Mouse (Mus musculus) splenic B cell, adult 2 months (primary cell): ENCODE results near the gene Polr3b.

Source experiments
- DNase-seq: peaks from one replicate; pipeline ENCODE4 v3.0.0-alpha.2; 2011; ENCODE audit warnings: low read depth, low spot score
- H3K27me3 ChIP-seq: 2 replicates; pipeline ENCODE4 v1.6.1; 2012; ENCODE audit warnings: mild to moderate bottlenecking, low read length, moderate library complexity, mixed read lengths; ENCODE audit not compliant: control insufficient read depth, poor library complexity, insufficient read depth, severe bottlenecking
- H3K36me3 ChIP-seq: 2 replicates; pipeline ENCODE4 v1.6.1; 2012; ENCODE audit warnings: mild to moderate bottlenecking, low read length, moderate library complexity, mixed read lengths; ENCODE audit not compliant: control insufficient read depth, poor library complexity, insufficient read depth, severe bottlenecking

Polr3b gene

DNA sequence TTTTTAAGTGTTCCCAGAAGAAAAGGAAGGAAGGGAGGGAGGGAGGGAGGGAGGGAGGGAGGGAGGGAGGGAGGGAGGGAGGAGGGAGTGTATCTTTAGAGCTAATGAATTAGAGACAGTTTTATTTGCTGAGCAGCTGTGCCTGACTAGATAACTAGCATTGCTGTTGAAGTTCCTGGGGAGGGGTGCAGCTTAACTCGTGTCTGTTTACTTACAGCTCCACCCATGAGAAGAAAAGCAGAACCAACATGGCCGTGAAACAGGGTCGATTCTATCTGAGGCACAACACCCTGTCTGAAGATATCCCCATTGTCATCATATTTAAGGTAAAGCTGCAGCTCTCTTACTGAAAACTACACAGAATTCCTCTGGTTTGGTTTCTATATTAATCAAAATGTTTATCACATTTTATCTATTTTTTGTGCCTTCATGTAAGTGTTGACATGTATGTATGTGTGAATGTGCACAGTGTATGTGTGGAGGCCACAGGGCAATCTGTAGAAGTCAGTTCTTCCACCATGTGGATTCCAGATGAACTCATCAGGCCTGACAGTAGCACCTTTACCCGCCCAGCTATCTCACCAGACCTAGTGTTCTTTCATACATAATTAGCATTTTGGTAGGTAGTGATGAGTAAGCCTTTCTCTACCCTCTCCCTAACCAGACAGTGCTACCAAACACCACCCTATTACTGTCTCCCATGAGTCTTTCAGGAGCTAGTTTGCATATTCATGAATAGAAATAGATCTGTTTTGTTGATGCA is 17.6 kb downstream of the Polr3b start:
- Histone ChIP-seq H3K36me3 (peaks cover 16% of the 10 kb centered on the region), H3K27me3 (no peaks in the 10 kb centered on the region)
- DNase-seq = no peak

DNA sequence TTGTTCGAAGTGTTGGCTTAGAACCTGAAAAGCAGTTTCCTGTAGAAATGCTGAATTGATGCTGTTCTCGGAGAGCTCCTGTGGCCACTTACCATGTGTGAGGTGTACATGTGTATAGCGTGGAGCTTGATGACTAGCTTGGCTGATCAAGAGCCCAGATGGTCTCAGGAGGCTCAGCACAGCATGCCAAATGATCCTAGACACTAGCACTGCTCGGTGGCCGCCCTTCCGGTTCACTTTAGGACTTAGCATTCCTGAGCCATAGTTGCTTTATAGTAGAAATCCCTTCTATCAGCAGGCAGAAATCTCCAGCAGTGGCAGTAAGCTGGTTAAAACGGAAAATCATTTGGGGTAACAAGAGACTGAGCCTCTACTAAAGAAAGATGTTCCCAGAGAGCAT is 18.8 kb downstream of the Polr3b start:
- peaks cover 13% of the 10 kb centered on the region for H3K36me3 ChIP-seq
- DNase-seq = no peak
- H3K27me3 ChIP-seq = no peaks in the 10 kb centered on the region

DNA sequence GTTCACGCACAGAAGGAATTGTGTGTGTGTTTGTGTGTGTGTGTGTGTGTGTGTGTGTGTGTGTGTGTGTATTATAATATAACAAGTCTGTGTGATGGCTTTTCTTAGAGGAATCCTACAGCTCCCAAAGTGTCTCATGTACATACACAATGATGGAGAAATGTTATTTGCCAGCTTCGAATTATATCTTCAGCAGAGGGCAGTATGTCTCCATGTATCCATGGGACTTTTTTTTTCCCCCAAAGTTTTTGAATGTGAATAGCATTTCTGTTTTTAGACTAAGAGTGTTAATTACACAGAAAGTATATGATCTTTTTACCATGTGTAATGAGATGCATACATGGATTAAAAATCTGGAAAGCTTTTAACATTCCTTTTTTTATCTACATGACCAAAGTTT is 19.5 kb downstream of the Polr3b start:
- Histone ChIP-seq H3K36me3 (peaks cover 12% of the 10 kb centered on the region), H3K27me3 (no peaks in the 10 kb centered on the region)
- no peak for DNase-seq

DNA sequence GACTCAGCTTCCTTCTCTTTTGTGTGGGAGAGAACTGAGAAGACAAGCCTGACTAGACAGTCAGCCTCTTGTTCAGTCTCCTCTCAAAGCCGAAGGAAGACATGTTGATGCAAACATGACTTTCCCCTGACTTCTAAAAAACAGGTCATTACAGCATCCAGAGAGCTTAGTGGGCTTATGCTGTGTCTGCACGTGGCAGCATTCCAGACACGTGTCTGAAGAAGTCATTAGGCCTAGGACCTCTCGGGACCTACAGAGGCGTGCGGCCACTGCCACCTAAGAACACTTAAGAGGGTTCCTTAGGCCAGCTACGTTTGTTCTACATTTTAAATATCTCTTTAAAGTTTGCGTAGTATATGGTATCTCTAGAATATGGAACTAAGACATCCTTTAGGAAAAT is 23.8 kb downstream of the Polr3b start:
- no peaks in the 10 kb centered on the region for H3K27me3 ChIP-seq
- DNase-seq = no peak
- peaks cover 4% of the 10 kb centered on the region; the same call in 1 of the 2 replicates for H3K36me3 ChIP-seq

- peak; percentile 63 for DNase-seq
- Histone ChIP-seq H3K27me3 (no peaks in the 10 kb centered on the region), H3K36me3 (0 out of 2 replicates have a peak, but pooled peaks cover 1% of the 10 kb centered on the region)
Measured at GRCm38 (mm10) chr10:84646506-84647102, 24.5 kb downstream of the Polr3b start.

GRCm38 (mm10) chr10:84647264-84647663 is 25.2 kb downstream of the Polr3b start:
- H3K27me3 ChIP-seq = no peaks in the 10 kb centered on the region
- no peak for DNase-seq
- 0 out of 2 replicates have a peak, but pooled peaks cover 1% of the 10 kb centered on the region for H3K36me3 ChIP-seq

- DNase-seq = no peak
- Histone ChIP-seq H3K27me3 (no peaks in the 10 kb centered on the region), H3K36me3 (no peaks in the 10 kb centered on the region; the same call in 1 of the 2 replicates)
Measured at GRCm38 (mm10) chr10:84648911-84649310, 26.8 kb downstream of the Polr3b start.

- H3K27me3 ChIP-seq = no peaks in the 10 kb centered on the region
- DNase-seq = no peak
- H3K36me3 ChIP-seq = no peaks in the 10 kb centered on the region; the same call in 1 of the 2 replicates
Measured at GRCm38 (mm10) chr10:84654029-84654428, 31.9 kb downstream of the Polr3b start.

DNA sequence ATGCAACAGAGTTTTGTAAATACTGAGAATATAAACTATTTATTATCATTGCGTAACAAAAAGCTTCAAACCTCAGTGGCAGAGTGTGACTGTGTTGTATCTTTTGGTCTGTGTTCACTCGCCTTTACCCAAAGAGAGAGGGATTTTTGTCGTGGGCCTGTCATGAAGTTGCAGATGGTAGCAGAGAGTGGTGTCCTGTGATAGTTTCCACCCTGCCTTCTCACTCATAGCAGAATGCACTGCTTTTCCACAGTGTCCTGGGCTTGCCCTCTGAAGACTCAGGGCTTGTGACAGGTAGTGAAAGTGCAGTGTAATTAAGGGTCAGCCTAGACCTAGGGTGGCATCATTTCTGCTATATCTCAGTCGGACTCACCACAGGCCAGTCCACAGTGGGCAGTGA is 32.6 kb downstream of the Polr3b start:
- no peak for DNase-seq
- H3K27me3 ChIP-seq = no peaks in the 10 kb centered on the region
- no peaks in the 10 kb centered on the region; the same call in 1 of the 2 replicates for H3K36me3 ChIP-seq

DNA sequence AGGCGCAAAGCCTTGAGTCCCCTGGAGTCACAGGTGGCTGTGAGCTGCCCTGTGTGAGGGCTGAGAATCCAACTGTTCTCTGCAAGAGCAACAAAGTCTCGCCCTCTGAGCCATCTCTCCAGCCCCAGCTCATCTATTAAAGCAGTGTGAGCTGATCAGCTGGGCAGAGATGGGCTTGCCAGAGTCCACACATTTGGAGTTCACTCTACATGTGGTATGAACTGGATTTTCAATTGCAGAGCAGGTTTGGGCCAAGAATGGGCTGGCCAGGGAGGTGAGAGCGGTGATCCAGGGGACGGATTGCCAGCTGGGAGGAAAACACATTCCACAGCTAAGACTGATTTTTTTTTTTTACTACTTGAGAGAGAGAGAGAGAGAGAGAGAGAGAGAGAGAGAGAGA is 34.5 kb downstream of the Polr3b start:
- no peak for DNase-seq
- H3K27me3 ChIP-seq = no peaks in the 10 kb centered on the region
- no peaks in the 10 kb centered on the region; the same call in 1 of the 2 replicates for H3K36me3 ChIP-seq

DNA sequence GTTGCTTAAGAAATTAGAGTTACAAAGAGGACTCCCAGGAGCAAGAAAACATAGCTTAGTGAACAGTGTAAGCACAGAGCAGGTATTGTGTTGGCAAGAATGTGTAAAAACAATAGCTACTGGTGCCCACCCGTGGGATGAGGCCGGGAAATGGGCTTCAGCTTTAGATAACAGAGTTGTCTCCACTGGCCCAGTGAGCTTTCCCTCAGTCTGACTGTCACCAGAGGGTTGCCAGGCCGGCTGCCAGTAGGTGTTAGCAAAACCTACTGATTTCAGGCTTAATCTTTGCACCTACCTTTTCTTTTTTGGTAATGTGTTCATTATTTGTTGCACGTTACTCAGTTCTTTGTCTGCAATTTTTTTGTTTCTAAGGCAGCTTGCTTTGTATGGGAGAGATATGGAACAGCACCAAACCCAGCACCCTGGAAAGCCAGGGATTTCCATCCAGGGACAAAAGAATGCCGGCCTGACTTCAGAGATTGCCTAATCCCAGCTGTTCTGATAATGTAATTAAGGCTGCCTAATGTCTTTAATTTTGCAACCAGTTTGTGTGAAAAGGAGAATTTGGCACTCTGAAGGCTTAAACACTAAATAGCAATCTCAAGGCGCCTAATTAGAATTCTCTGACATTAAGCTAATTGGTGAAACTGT is 35.5 kb downstream of the Polr3b start:
- no peaks in the 10 kb centered on the region; the same call in 1 of the 2 replicates for H3K36me3 ChIP-seq
- DNase-seq = no peak
- H3K27me3 ChIP-seq = no peaks in the 10 kb centered on the region

DNA sequence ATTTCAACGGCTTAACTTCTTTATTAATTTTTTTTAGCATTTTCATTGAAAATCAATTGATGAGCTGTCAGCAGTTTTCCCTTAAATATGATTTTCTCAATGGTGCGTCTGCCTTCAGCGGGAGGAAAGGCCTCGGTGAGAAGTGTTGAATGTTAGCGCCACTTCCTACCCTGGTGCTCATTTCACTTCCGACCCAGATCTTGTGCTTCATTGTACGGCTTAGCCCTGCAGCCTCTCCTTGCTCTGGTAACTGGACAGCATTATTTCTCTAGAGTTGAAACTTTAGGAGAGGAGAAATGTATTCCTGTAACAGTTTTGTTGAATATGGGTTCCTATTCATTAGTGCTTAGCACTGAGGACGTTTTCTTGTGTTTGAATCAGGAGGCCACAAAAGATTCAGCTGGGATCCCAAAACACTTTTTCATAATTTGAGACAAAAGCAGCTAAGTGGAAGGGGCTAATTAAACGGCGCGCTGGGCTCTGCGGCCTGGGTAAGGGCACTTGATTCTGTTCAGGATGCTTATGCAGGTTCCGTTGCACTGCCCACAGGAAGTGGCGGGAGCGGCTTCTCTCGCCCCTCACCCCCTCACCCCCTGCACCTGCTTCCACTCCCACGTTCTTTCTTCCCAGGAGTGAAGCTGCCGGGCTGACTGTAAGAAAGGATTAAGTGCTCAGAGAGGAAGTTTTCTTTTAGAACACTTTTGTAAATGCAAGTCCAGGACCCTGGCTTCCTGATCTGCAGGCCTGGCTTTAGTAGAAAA is 36.2 kb downstream of the Polr3b start:
- H3K36me3 ChIP-seq = no peaks in the 10 kb centered on the region
- peak; percentile 21 for DNase-seq

DNA sequence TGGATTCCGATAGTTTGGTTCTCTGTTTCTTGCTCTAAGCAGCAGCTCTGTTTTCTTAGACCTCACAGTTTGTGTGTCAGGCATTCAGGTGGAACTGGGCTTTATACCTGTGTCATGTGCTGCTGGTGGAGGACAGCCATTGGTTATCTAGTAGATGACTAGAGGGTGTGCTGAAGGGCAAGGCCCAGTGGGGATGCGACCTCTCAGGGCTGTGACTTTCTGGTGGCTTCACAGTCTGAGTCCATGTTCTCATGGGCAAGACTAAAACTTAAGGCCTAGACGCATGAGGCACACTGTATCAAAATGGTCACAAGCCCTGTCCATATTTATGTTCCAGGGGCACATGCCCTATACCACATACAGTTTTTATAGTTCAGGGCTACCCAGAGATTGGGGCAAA is 37.2 kb downstream of the Polr3b start:
- Histone ChIP-seq H3K36me3 (peaks cover 4% of the 10 kb centered on the region; the same call in 1 of the 2 replicates), H3K27me3 (no peaks in the 10 kb centered on the region)
- no peak for DNase-seq

More for the DNA sequence above, 36.2 kb downstream of the Polr3b start:
- no peaks in the 10 kb centered on the region for H3K27me3 ChIP-seq

GRCm38 (mm10) chr10:84662138-84662537 is 40.0 kb downstream of the Polr3b start:
- no peak for DNase-seq
- H3K27me3 ChIP-seq = no peaks in the 10 kb centered on the region
- peaks cover 8% of the 10 kb centered on the region; the same call in 1 of the 2 replicates for H3K36me3 ChIP-seq
